Mouse (Mus musculus) forebrain, embryonic 16.5 days (tissue): ENCODE results near the gene Ipo13. TPM values are rescaled to one million over a fixed set of nuclear protein-coding genes. Genes with fewer than 3 reads are reported as not detected.

Source experiments
- ATAC-seq: fragments of 200-750 bp; cut with Nextera tagmentation; 2 replicates; pipeline ENCODE4 v1.8.0; 2017; ENCODE audit warnings: mild to moderate bottlenecking, moderate library complexity
- H3K27ac ChIP-seq: fragments of 300-500 bp; sonication (generic); 2 replicates; pipeline ENCODE4 v1.5.1; 2014; ENCODE audit warnings: low read length, control low read depth
- H3K27me3 ChIP-seq: fragments of 300-500 bp; sonication (generic); replicated peaks from 2 replicates; pipeline ENCODE4 v1.6.1; 2014; ENCODE audit warnings: low read length; ENCODE audit not compliant: control insufficient read depth, insufficient read depth
- H3K36me3 ChIP-seq: fragments of 300-500 bp; sonication (generic); 2 replicates; pipeline ENCODE4 v1.6.1; 2014; ENCODE audit not compliant: control insufficient read depth, insufficient read depth
- H3K4me1 ChIP-seq: fragments of 300-500 bp; sonication (generic); replicated peaks from 2 replicates; pipeline ENCODE4 v1.6.1; 2014; ENCODE audit warnings: low read length; ENCODE audit not compliant: control insufficient read depth, insufficient read depth
- H3K4me2 ChIP-seq: fragments of 300-500 bp; sonication (generic); 2 replicates; pipeline ENCODE4 v1.6.1; 2014; ENCODE audit warnings: mild to moderate bottlenecking, low read length, control low read depth
- H3K4me3 ChIP-seq: fragments of 300-500 bp; sonication (generic); replicated peaks from 2 replicates; pipeline ENCODE4 v1.5.1; 2014; ENCODE audit warnings: mild to moderate bottlenecking, low read length, control low read depth
- H3K9ac ChIP-seq: fragments of 300-500 bp; sonication (generic); replicated peaks from 2 replicates; pipeline ENCODE4 v1.6.1; 2014; ENCODE audit warnings: low read depth, low read length, control low read depth
- H3K9me3 ChIP-seq: fragments of 300-500 bp; sonication (generic); 2 replicates; pipeline ENCODE4 v1.6.1; 2016; ENCODE audit warnings: low read length; ENCODE audit not compliant: control insufficient read depth
- WGBS: fragments of 180-500 bp; shearing (Covaris S2); extraction: QIAGEN DNeasy Blood & Tissue Kit; methylation state at CpG from one replicate; pipeline ENCODE4 v1.1.7; 2014; 5-methylcytosine and 5-hydroxymethylcytosine counted together
- polyA plus RNA-seq: library from polyadenylated mRNA; unstranded; fragments of >200 nt; fragmentation: Nextera tagmentation; extraction: Ambion mirVana; gene quantifications from 2 replicates; pipeline ENCODE4 v1.2.1, GENCODE M21; 2015

Gene Ipo13
- polyA plus RNA-seq, 1 experiment from 2014 or later, result 79.9 TPM

GRCm38 (mm10) chr4:117878301-117878700 is 36.5 kb downstream of the Ipo13 start:
- ATAC-seq, result no peak
- Histone ChIP-seq H3K36me3 (peaks cover 33% of the 10 kb centered on the region), H3K4me3 (no peak overlapping the region), H3K4me2 (no peak overlapping the region), H3K27ac (no peak overlapping the region), H3K9ac (no peak overlapping the region), H3K4me1 (peaks cover 24% of the 10 kb centered on the region), H3K27me3 (no peaks in the 10 kb centered on the region), H3K9me3 (no peaks in the 10 kb centered on the region)
- WGBS, result 71% methylated on average over 10 of the region's 10 CpGs

GRCm38 (mm10) chr4:117873615-117874014 is 41.2 kb downstream of the Ipo13 start:
- H3K9ac ChIP-seq, result no peak overlapping the region
- no peak overlapping the region for H3K4me2 ChIP-seq
- no peak overlapping the region for H3K27ac ChIP-seq
- 92% methylated on average over 9 of the region's 9 CpGs for WGBS
- ATAC-seq, result no peak
- H3K27me3 ChIP-seq, result no peaks in the 10 kb centered on the region
- H3K9me3 ChIP-seq, result no peaks in the 10 kb centered on the region
- H3K4me1 ChIP-seq, result 0 out of 2 replicates have a peak, but pooled peaks cover 2% of the 10 kb centered on the region
- no peak overlapping the region for H3K4me3 ChIP-seq
- H3K36me3 ChIP-seq, result peaks cover 30% of the 10 kb centered on the region

- Histone ChIP-seq H3K9ac (no peak within 1 kb of the TSS), H3K4me2 (peak within 1 kb of the TSS; percentile 18; the same call in 1 of the 2 replicates), H3K27me3 (no peaks in the 10 kb centered on the region), H3K4me1 (0 out of 2 replicates have a peak, but pooled peaks cover 2% of the 10 kb centered on the region), H3K9me3 (no peaks in the 10 kb centered on the region), H3K36me3 (peaks cover 26% of the 10 kb centered on the region), H3K4me3 (no peak within 1 kb of the TSS), H3K27ac (no peak within 1 kb of the TSS)
- no peak for ATAC-seq
- WGBS, result 6% methylated on average over 14 of the region's 14 CpGs
Measured at GRCm38 (mm10) chr4:117872471-117872886, 42.3 kb downstream of the Ipo13 start, which contains the start of gene Ccdc24. Ccdc24 (minus strand) TSS chr4:117872557.

- ATAC-seq, result no peak
- WGBS, result 69% methylated on average over 7 of the region's 7 CpGs
- H3K36me3 ChIP-seq, result peaks cover 24% of the 10 kb centered on the region
- H3K4me3 ChIP-seq, result no peak overlapping the region
- no peak overlapping the region for H3K27ac ChIP-seq
- no peak overlapping the region for H3K4me2 ChIP-seq
- H3K9ac ChIP-seq, result no peak overlapping the region
- 0 out of 2 replicates have a peak, but pooled peaks cover 2% of the 10 kb centered on the region for H3K4me1 ChIP-seq
- H3K27me3 ChIP-seq, result 0 out of 2 replicates have a peak, but pooled peaks cover 2% of the 10 kb centered on the region
- no peaks in the 10 kb centered on the region for H3K9me3 ChIP-seq
Measured at GRCm38 (mm10) chr4:117871787-117872186, 43.0 kb downstream of the Ipo13 start.

GRCm38 (mm10) chr4:117870437-117870836 is 44.4 kb downstream of the Ipo13 start:
- ATAC-seq, result no peak
- WGBS, result 78% methylated on average over 1 of the region's 1 CpGs

GRCm38 (mm10) chr4:117869317-117869716 is 45.5 kb downstream of the Ipo13 start:
- no peak overlapping the region for H3K27ac ChIP-seq
- no peak for ATAC-seq
- H3K4me2 ChIP-seq, result no peak overlapping the region
- H3K4me3 ChIP-seq, result no peak overlapping the region
- no peaks in the 10 kb centered on the region for H3K9me3 ChIP-seq
- no peak overlapping the region for H3K9ac ChIP-seq
- H3K4me1 ChIP-seq, result peaks cover 7% of the 10 kb centered on the region
- WGBS, result 69% methylated on average over 9 of the region's 9 CpGs
- H3K27me3 ChIP-seq, result 0 out of 2 replicates have a peak, but pooled peaks cover 2% of the 10 kb centered on the region
- H3K36me3 ChIP-seq, result peaks cover 6% of the 10 kb centered on the region; the same call in 1 of the 2 replicates

More at GRCm38 (mm10) chr4:117870437-117870836, 44.4 kb downstream of the Ipo13 start:
- peaks cover 15% of the 10 kb centered on the region; the same call in 1 of the 2 replicates for H3K36me3 ChIP-seq
- no peak overlapping the region for H3K4me2 ChIP-seq
- H3K9ac ChIP-seq, result no peak overlapping the region
- H3K27ac ChIP-seq, result no peak overlapping the region
- H3K4me3 ChIP-seq, result no peak overlapping the region
- no peaks in the 10 kb centered on the region for H3K9me3 ChIP-seq
- H3K27me3 ChIP-seq, result 0 out of 2 replicates have a peak, but pooled peaks cover 2% of the 10 kb centered on the region
- peaks cover 7% of the 10 kb centered on the region for H3K4me1 ChIP-seq

GRCm38 (mm10) chr4:117867823-117868222 is 47.0 kb downstream of the Ipo13 start:
- H3K4me3 ChIP-seq, result no peak overlapping the region
- H3K4me2 ChIP-seq, result no peak overlapping the region
- WGBS, result 11% methylated on average over 24 of the region's 24 CpGs
- peaks cover 11% of the 10 kb centered on the region for H3K4me1 ChIP-seq
- H3K9me3 ChIP-seq, result no peaks in the 10 kb centered on the region
- H3K36me3 ChIP-seq, result no peaks in the 10 kb centered on the region
- 0 out of 2 replicates have a peak, but pooled peaks cover 2% of the 10 kb centered on the region for H3K27me3 ChIP-seq
- no peak overlapping the region for H3K27ac ChIP-seq
- H3K9ac ChIP-seq, result no peak overlapping the region
- peak; percentile 43 for ATAC-seq

- Histone ChIP-seq H3K9me3 (no peaks in the 10 kb centered on the region), H3K36me3 (no peaks in the 10 kb centered on the region), H3K27ac (no peak overlapping the region), H3K4me1 (peaks cover 12% of the 10 kb centered on the region), H3K4me2 (no peak overlapping the region), H3K27me3 (0 out of 2 replicates have a peak, but pooled peaks cover 2% of the 10 kb centered on the region), H3K9ac (no peak overlapping the region), H3K4me3 (no peak overlapping the region)
- no peak for ATAC-seq
- 82% methylated on average over 6 of the region's 6 CpGs for WGBS
Measured at GRCm38 (mm10) chr4:117867000-117867399, 47.8 kb downstream of the Ipo13 start.

GRCm38 (mm10) chr4:117866083-117866482 is 48.7 kb downstream of the Ipo13 start:
- peaks cover 12% of the 10 kb centered on the region for H3K4me1 ChIP-seq
- H3K4me3 ChIP-seq, result no peak overlapping the region
- H3K4me2 ChIP-seq, result no peak overlapping the region
- no peaks in the 10 kb centered on the region for H3K9me3 ChIP-seq
- H3K9ac ChIP-seq, result no peak overlapping the region
- ATAC-seq, result no peak
- WGBS, result 51% methylated on average over 9 of the region's 9 CpGs
- no peak overlapping the region for H3K27ac ChIP-seq
- H3K36me3 ChIP-seq, result no peaks in the 10 kb centered on the region
- H3K27me3 ChIP-seq, result 0 out of 2 replicates have a peak, but pooled peaks cover 2% of the 10 kb centered on the region
